Mouse (Mus musculus) spleen, postnatal 4 days (tissue): ENCODE data around the gene Nfya.

ENCODE experiments used
- DNase-seq, 2 experiments: peaks; one replicate each; pipeline ENCODE4 v3.0.0; 2022; ENCODE audit warnings: low spot score in 2 of 2

Nfya gene

DNA sequence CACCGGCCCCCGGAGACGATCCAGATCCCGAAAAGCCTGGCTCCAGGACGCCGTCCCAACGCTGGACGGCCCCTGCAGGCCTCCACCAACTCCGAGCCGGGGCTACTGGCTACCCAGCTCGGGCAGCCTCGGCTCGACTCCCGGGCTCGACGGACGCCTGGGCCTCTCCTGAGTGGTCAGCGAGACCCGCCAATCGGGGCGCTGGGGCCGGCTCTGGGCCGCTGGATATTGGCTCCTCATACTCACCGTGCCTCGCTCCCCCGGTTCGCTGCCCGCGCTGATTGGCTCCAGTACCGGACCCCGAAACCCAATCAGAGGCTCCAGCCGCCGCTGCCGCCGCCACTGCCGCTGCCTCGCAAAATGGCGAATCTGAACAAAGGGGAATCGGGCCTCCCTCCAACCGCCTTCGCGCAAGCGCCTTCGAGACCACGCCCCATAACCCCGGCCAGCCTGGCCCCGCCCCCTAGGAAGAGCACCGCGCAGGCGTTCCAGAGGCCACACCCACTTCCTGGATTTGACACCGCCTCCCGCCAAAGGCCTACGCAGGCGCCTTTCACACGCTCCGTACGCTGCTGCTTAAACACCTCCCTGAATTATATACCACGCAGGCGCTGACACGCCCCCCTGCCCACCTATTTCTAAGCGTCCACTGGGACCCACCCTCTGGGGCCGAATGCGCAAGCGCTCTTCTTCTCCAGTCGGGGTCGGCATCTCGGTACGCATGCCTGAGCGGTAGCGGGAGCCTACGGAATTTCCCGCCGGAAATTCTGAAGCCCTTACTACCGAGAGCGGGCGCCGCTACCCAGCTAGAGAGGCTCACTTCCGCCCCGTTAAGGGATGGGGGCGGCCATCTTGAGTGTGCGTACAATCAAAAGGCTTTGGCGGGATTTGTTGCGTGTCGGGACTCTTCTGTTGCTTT, at the start of gene Nfya, which contains the start of gene Oard1:
Gene Nfya, minus strand, starts transcription at position 527 of the 919 bp plus-strand sequence.
Gene Oard1, plus strand, starts transcription at position 635 of the 919 bp plus-strand sequence.
- peak; percentile 100 for DNase-seq

DNA sequence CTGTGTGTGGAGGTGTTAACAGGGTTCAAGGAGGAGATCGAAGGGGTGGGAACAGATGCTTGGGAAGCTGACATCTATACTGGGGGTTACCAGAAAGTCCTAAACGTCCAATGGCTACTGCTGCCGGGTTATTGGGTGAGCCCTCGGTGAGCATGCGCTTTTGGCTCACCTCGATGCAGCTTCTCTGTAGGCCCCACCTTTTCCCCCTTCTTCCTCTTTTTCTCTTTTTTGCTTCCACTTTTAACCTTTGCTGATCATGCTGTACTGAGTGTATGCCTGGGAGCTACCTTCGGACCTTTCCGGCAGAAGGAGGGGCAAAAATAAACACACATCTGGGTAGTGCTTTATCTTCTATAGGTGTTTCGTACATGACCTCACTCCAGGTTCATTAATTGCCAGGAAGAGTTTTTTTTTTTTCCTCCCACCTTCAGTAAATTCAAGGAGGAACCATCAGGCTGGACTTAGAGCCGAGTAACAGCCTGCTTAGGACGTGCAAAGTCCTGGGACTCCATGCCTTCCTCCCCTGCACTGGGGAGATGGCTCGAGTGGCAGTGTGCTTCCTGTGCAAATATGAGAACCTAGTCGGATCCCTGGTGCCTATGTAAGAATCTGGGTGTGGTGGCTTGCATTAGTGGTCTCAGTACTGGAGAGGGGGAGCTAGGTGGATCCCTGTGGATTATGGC, 48.4 kb upstream of the Nfya start:
- DNase-seq = no peak

DNA sequence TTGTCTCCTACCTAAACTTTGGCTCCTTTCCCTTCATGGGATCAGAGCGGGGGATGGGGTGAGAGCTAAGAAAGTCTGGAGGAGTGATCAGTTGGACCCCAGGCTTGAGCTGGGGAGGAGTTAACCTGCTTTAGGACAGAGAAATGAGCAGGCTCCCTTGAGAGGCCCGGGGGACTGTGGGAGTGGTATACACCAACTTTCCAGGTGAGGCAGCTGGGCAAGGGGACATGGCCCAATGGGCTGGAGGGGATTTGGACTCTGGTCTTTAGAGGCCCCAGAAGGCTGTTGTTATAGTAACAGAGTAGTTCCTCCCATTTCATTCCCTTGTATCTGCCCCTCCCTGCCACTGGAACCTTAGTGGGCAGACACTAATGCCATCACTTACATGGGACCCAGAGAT, 46.2 kb upstream of the Nfya start:
- no peak for DNase-seq

DNA sequence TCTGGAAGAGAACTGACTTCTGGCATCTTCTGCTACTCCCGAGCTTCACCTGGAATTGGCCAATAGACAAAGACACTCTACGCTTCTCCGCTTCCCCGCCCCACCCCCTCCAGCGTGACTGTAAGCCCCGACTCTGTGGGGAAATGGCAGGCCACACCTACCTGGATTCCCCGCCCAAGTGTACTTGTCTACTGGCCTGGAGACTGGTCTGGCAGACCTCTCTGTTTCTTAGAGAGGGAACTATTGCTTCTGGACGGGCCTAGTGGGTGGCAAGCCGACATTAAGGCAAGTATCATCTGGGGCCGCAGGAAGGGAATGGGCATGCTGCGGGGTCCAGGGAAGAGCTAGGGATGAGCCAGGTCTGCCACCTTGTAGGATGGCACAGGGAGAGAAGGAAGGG, 45.0 kb upstream of the Nfya start, which contains the start of gene Unc5cl:
Gene Unc5cl, plus strand, starts transcription at position 214 of the 400 bp plus-strand sequence.
- DNase-seq = peak in 1 of 2 experiments; percentile 36

DNA sequence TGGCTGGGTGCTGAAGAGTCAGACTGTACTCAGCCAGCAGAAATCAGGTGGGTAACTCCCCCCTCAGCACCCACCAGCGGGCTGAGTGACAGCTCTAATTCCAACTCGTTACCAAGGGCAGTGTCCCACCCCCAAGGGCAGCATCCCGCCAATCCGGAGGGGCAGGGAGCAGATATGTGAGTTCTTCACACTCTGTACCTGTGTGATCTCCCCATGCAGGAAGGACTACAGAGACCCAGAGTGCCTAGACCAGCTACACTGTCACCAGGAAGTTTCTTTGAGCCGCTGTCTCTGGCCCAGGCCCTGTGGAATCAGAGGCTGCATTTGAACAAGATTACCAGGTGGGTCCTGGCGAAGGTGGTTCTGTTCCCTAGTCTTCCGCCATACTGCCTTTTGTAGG, 44.5 kb upstream of the Nfya start:
- DNase-seq = no peak

DNA sequence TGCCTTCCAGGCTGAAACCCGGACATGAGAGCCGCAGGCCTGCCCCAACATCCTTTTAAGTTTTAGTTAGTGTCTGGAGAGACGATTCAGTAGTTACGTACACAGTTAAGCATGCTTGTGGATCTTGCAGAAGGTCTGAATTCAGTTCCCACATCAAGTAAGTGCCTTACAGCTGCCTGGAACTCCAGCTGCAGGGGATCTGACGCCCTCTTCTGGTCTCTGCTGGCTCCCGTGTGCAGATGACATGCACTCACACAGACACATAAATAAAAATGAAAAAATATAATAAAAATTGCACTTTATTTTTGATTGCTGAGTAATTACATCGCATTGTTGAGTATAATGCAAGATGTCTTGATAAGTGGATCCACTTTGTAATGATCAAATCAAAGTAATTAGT, 43.8 kb upstream of the Nfya start:
- no peak for DNase-seq

DNA sequence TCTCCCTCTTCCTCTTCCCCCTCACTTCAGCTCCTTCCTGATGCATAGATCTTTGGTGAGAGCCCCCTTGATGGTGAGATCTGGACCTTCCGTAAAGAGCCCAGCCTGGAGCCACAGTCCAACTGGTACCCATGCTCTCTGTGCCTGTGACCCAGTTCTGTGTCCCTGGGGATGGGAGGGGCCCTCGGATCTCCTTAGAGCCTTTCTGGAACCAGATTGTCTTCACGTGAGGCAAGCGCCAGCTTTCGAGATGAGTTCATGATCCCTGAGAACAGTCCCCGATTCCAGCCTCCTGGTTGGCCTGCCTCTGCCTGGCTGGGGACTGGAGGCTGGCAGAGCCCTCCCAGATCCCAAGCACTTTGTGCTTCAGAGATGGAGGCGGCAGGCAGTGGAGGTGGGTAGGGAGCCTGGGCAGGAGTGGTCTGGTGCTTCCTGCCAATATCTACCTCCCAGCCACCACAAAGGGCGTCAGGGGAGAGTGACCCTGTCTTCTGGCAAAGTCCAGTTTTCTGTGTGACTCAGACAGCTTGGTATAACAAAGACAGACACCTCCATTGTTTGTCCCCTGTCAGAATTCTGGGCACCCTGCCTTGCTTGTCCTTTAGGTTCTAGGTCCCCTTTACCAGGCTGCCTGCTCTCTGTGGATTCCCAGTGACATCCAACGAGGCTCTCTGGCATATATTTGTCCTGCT, 42.2 kb upstream of the Nfya start:
- DNase-seq = peak in 1 of 2 experiments; percentile 41

DNA sequence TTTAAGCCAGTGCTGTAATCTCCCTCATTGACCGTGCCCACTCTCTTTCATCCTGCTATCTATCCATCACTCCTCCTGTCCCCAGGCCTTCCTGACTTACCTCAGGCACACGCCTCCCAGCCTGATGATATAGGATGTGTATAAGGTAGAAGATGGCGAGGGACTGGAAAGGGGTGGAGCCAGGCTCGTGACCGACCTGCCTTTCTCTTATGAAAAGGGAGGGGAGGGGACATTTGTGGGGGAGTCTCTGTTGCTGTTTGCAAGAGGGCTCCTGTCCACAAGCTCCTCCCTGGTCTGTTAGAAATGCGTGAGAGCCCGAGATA, 41.6 kb upstream of the Nfya start, which contains the start of gene Tspo2:
Gene Tspo2, minus strand, starts transcription at position 170 of the 323 bp plus-strand sequence.
- peak; percentile 78 to 84 for DNase-seq

DNA sequence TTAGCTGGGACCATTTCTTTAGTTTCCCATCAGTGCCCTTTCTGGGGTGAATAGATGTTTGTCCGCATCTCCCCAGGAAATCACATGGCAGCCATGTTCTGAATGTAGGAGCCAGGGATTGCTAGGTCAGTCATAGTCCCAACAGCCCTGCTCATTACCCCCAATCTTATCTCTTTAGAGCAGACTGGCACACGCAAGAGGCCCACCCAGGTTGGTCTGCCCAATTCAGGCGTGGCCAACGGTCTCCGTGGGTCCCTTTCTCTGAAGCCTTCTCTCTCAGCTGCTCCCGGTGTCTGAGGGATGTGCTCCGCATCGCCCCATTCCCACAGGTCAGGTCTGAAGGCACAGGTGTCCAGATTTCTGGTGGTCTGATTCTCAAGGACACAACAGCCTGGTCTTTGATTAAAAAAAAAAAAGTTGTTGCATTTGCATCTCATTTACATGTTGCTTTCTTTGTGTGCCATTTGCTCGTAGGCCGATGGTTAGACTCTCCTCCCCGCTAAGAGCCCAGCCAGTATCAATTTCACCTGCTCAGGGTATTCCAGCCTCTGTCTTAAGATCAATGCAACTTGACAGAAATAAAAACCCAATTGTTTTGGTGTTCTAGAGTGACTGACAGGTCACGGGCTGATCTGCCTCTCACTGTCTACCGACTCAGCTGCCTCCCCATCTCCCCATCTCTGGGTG, 41.1 kb upstream of the Nfya start:
- peak; percentile 82 to 88 for DNase-seq

DNA sequence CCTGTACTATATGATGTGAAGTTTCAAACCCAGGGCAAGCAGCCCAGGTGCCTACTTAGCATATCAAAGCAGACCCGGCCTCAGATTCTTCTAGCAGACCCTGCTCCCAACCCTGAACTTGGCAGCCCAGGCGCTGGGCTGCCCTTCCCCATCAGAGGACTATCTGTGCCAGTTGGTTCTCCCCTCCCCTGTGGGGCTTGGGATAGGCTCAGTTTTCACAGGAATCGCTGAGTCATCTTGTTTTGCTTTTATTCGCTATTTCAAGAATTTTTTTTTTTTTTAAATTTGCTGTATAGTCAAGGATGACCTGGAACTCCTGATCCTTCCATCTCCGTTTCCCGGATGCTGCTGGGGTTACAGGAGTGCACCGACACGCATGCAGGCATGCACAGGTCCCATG, 38.0 kb upstream of the Nfya start:
- DNase-seq = no peak

DNA sequence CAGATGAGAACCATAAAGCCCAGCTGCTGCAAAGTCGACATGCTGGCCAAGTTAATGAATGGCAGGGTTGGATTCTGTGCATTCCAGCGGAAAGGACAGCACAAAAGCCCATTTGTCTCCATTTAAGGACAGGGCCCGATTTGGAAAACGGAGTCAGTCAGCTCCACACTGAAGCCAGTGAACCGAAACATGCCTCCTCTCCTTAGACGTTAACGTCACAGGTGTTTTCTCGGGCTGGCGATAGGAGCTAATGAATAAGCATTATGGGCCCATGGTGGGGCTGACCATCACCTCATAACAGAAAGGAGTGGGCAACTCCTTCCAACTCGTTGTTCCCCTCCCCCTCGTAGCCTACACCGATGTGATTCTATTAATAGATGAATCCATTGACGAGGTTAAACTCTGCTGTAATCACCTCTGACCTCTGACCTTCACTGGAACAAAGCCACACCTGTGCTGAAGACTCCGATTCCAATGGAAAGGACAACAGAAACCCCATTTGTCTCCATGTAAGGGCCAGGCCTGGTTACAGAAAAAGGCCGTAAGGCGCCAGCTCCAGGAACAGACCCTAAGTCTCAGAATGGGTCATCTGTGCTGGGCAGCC, 33.9 kb upstream of the Nfya start:
- no peak for DNase-seq

DNA sequence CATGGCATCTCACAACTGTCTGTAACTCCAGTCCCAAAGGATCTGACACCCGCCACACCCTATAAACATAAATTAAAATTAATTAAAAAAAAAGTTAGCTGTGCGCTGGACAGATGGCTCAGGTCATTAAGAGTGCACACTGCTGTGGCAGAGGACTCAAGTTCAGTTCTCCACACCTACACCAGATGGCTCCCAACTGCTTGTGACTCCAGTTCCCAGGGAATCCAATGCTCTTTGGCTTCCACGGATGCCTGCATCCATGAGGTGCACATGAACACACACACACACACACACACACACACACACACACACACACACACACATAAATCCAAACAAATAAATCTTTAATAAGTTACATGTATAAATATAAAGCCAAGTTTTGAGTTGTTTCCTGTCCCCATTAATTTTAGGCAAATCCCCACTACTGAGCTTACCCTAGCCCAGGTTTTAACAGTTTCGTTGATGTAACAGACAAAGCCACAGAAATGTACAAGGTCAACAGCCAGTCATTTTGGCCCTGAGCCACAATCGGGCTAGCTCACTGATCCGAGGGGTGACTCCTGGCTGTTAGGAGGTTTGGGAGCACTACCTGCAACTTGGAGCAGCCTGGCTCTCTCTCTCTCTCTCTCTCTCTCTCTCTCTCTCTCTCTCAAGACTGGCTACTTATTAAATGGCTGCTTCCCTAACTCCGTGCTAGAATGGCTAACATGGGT, 33.2 kb upstream of the Nfya start:
- DNase-seq = no peak

DNA sequence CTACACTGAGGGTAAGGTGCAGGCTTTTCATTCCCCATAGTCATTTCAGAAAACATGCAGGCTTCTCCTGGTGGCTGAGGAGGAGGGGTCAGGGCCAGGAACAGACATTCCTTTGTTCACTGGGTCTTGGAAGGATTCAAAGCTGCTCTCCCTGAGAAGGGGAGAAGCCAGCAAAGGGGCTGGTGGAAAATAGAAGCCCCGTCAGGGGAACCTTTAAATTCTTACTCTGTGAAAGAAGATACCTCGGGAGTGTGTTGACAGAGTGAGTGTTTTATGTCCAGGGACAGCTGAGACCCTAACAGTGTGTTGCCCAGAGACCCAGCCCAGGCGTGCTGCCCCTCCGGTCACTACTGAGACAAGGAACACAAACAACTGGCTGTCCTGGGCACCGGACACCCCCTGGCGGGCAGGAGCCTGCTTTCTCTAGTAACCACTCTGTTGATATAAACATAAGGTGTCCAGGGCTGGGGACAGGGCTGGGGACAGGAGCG, 27.8 kb upstream of the Nfya start:
- DNase-seq = no peak

DNA sequence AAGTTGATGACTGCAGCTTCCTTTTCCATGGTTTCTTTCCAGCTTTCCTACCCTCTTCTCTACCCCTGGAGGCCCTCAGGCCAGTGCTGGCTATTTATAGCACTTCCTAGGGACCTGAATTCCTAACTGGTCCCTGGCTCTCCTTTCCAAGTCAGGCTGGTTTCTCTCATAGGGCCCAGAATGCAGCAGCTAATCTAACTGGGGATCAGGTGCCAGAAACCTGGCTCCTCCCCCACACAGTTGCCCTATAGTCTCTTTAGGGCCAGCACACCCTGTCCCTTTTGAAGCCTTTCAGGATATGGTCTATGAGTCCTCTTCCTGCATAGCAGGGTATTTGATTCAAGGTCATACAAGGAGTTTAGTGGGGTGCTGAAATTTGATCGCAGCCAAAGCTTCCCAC, 26.8 kb upstream of the Nfya start:
- DNase-seq = no peak

DNA sequence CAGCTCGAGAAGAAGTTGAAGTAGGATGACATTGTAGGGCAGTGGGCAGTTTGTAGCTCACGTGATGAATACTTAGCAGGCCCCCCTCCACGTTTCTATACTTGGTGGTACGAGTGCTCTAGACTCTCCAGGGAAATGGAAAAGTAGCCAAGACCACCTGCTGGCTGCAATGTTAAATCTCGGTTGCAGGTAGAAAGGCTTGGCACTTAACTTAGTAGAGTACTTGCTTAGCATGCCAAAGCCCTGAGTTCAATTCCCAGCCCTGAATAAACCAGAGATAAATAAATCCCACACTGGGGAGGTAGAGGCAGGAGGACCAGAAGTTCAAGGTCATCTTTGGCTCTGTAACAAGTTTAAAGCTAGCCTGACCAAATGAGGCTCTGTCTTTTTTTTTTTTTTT, 24.8 kb upstream of the Nfya start:
- DNase-seq = no peak

DNA sequence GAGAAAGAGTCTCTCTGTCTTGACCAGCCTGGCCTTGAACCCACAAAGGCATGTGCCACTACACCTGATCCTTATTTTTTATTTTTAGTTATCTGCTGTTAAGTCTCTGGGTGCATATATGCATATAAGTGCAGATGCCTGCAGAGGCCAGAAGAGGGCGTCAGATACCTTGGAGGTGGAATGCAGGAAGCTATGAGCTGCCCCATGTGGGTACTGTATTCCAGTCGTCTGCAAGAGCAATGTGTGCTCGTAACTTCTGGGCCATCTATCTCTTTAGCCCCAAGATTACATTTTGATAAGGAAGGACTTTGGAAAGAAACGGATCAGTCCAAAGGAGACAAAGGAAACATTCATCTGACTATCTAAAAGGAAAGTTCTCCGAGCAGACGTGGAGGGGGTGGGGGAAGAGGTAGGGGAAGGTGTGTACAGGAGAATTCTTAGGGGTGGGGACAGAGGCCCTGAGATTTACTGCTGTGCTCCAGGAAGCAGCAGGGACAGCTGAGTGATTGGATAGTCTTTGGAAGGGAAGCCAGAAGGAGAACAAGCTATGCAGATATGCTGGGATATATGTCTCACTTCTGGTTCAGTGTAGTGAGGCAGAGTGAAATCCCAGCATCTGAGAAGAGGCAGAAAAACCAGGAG, 24.1 kb upstream of the Nfya start:
- DNase-seq = no peak

DNA sequence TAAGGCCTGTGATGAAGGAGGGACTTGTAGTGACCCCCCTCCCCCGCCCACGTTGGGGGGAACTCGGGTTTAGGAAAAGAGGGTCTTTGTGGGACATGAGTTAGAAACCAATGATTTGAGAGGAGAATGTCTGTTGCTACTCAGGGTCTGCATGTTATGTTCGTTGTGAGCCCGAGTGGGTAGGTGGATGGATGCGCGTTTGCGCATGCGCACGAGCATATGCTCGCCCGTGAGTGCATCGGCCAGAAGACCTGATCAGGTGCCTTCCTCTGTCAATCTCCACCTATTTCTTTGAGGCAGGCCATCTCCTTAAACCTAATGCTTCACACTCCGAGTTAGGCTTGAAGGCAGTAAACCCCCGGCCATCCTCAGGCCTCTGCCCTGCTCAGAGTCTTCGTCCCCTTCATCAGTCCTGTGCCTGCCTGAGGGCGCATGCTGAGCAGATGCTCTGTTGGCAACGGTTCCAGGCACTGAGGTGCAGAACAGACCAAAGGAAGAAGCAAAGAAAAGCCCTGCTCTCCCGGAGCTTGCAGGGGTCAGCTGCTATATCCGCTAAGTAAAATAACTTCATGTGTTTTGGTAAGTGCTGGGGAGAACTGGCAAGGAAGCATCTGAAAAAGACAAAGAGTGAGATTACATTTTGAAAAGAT, 23.4 kb upstream of the Nfya start:
- DNase-seq = no peak

DNA sequence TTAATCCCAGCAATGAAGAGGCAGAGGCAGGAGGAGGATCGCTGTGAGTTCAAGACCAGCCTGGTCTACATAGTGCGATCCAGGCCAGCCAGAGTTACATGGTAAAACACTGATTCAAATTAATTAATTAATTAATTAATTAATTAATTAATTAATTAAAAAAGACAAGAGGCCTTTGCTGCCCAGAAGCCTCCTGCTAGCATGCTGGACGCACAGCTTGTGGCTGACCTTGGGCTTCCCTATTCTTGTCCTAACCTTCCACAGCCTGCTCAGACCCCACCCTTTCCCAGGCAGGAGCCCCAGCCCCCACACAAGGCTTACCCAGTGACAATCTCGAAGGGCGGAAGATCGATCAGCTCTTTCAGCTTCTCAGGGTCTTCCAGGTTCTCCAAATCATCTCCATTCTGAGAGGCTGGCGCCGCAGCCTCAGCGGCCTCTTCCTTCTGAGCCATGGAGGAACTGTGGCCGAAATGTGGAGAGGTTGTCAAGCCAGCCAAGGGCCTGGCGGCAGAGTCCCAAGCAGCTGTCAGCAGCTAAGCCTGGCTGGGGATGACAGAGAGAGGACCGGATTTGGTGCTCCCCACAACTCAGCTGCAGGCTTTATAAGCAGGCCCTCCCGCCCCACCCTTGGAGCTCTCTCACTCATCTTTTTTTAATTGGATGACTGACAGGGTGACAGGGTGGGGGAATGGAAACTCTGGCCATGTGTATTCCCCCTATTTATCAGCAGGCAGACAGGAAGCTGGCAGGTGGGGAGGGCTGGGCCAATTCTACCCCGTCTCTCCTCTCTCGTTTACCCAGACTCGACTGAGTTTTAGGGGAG, 22.7 kb upstream of the Nfya start, which contains the start of gene Apobec2:
Gene Apobec2, minus strand, starts transcription at position 773 of the 823 bp plus-strand sequence.
- DNase-seq = no peak
